Comparison of ENCODE assay signal across 24 mouse cellular contexts in genomic region chr2:30448371-30448770, GRCm38 (mm10). TPM values are rescaled to one million over a fixed set of nuclear protein-coding genes. Genes with fewer than 3 reads are reported as not detected.
A peak's percentile ranks its signal among the peaks of the same experiment; 100 is the strongest.
DNase-seq lines count a peak whose midpoint lies in the region; ATAC-seq and TF ChIP-seq lines count a peak whose summit lies in the region.
"Had no signal": no experiment of that assay in that cellular context is flagged by ENCODE, and none has a peak within 500 bp of the region (broad histone marks: within the 10 kb centered on the region; RNA-seq: fewer than 3 reads in every experiment).

No protein-coding gene starts in this region.

- peak overlapping the region; percentile 97 for H3K27ac ChIP-seq in heart, adult 2 months
- H3K27ac ChIP-seq in hindbrain, embryonic 10.5 days: peak overlapping the region; percentile 98; the same call in 1 of the 2 replicates
- H3K27ac ChIP-seq in hindbrain, embryonic 11.5 days (ENCODE audit: low read depth, low read length): no peak overlapping the region
- H3K27ac ChIP-seq in limb, embryonic 12.5 days: 0 out of 2 replicates have a peak overlapping the region, but pooled peaks have one; percentile 4
- no peak overlapping the region for H3K27ac ChIP-seq in limb, embryonic 10.5 days
- H3K27ac ChIP-seq in embryonic facial prominence, embryonic 10.5 days (replicated peaks): peak overlapping the region; percentile 98
- H3K27ac ChIP-seq: hindbrain, embryonic 15.5 days; limb, embryonic 13.5 days; liver, embryonic 13.5 days; midbrain, embryonic 12.5 days had no signal

- intact Hi-C loops in heart, adult 2 months (cut with DNase I): no loop called here

- peaks cover 15% of the 10 kb centered on the region for H3K36me3 ChIP-seq in heart, adult 2 months (ENCODE audit: control insufficient read depth, insufficient read depth, low read length)
- peaks cover 82% of the 10 kb centered on the region for H3K36me3 ChIP-seq in hindbrain, embryonic 10.5 days
- H3K36me3 ChIP-seq in hindbrain, embryonic 11.5 days (ENCODE audit: control insufficient read depth, insufficient read depth, low read length): peaks cover 4% of the 10 kb centered on the region; the same call in 1 of the 2 replicates
- peaks cover 84% of the 10 kb centered on the region for H3K36me3 ChIP-seq in limb, embryonic 12.5 days
- H3K36me3 ChIP-seq in limb, embryonic 10.5 days: peaks cover 80% of the 10 kb centered on the region
- H3K36me3 ChIP-seq in embryonic facial prominence, embryonic 10.5 days (replicated peaks): peaks cover 76% of the 10 kb centered on the region

- H3K79me2 ChIP-seq in heart, adult 2 months (replicated peaks; ENCODE audit: control insufficient read depth, insufficient read depth, low read length): no peaks in the 10 kb centered on the region

- peaks cover 43% of the 10 kb centered on the region for H3K4me1 ChIP-seq in heart, adult 2 months (ENCODE audit: control insufficient read depth, insufficient read depth, low read length)
- peaks cover 60% of the 10 kb centered on the region for H3K4me1 ChIP-seq in hindbrain, embryonic 10.5 days (replicated peaks)
- peaks cover 12% of the 10 kb centered on the region for H3K4me1 ChIP-seq in hindbrain, embryonic 11.5 days (replicated peaks; ENCODE audit: control insufficient read depth, insufficient read depth, low read length)
- H3K4me1 ChIP-seq in limb, embryonic 12.5 days (replicated peaks): peaks cover 37% of the 10 kb centered on the region
- peaks cover 48% of the 10 kb centered on the region for H3K4me1 ChIP-seq in limb, embryonic 10.5 days
- H3K4me1 ChIP-seq in embryonic facial prominence, embryonic 10.5 days: peaks cover 61% of the 10 kb centered on the region

- H3K4me2 ChIP-seq in hindbrain, embryonic 11.5 days (replicated peaks; ENCODE audit: low read depth, low read length): no peak overlapping the region
- H3K4me2 ChIP-seq in limb, embryonic 12.5 days: no peak overlapping the region
- H3K4me2 ChIP-seq: embryonic facial prominence, embryonic 12.5 days; hindbrain, embryonic 15.5 days; limb, embryonic 13.5 days; liver, embryonic 13.5 days; midbrain, embryonic 12.5 days had no signal

- peak; percentile 37; the same call in 1 of the 2 replicates for TF ChIP-seq POLR2A in heart, adult 2 months (IDR thresholded peaks at IDR 0.05; ENCODE audit: insufficient read depth, low read depth, low read length)

- 45% methylated on average over 7 of the region's 7 CpGs for WGBS in heart, adult 2 months
- 87% methylated on average over 7 of the region's 7 CpGs for WGBS in hindbrain, embryonic 10.5 days
- WGBS in hindbrain, embryonic 11.5 days: 90% methylated on average over 7 of the region's 7 CpGs
- WGBS in limb, embryonic 12.5 days: 86% methylated on average over 7 of the region's 7 CpGs
- WGBS in limb, embryonic 10.5 days: 86% methylated on average over 7 of the region's 7 CpGs
- WGBS in embryonic facial prominence, embryonic 10.5 days: 87% methylated on average over 7 of the region's 7 CpGs

- TF ChIP-seq EP300 in heart, adult 2 months (IDR thresholded peaks at IDR 0.05; ENCODE audit: insufficient read depth, low read depth, low read length): no peak

- ATAC-seq in hindbrain, embryonic 11.5 days (ENCODE audit: low FRiP score): no peak
- no peak for ATAC-seq in limb, embryonic 12.5 days (ENCODE audit: insufficient number of reproducible peaks, insufficient read depth, low FRiP score, low TSS enrichment, low read depth)
- ATAC-seq: forebrain, postnatal 0 days; Patski had no signal

- H3K4me3 ChIP-seq in heart, adult 2 months: no peak overlapping the region
- H3K4me3 ChIP-seq in hindbrain, embryonic 10.5 days: no peak overlapping the region
- no peak overlapping the region for H3K4me3 ChIP-seq in hindbrain, embryonic 11.5 days (ENCODE audit: low read depth, low read length)
- no peak overlapping the region for H3K4me3 ChIP-seq in limb, embryonic 12.5 days (replicated peaks)
- H3K4me3 ChIP-seq in limb, embryonic 10.5 days: no peak overlapping the region
- H3K4me3 ChIP-seq in embryonic facial prominence, embryonic 10.5 days: no peak overlapping the region
- H3K4me3 ChIP-seq: embryonic facial prominence, embryonic 12.5 days; hindbrain, embryonic 15.5 days; limb, embryonic 13.5 days; liver, embryonic 13.5 days; midbrain, embryonic 12.5 days had no signal

- peaks cover 12% of the 10 kb centered on the region for H3K9me3 ChIP-seq in hindbrain, embryonic 10.5 days
- H3K9me3 ChIP-seq in hindbrain, embryonic 11.5 days (ENCODE audit: control insufficient read depth, low read length): peaks cover 5% of the 10 kb centered on the region; the same call in 1 of the 2 replicates
- H3K9me3 ChIP-seq in limb, embryonic 12.5 days: peaks cover 8% of the 10 kb centered on the region
- H3K9me3 ChIP-seq in limb, embryonic 10.5 days (replicated peaks): peaks cover 8% of the 10 kb centered on the region
- H3K9me3 ChIP-seq in embryonic facial prominence, embryonic 10.5 days: peaks cover 14% of the 10 kb centered on the region; the same call in 1 of the 2 replicates
- H3K9me3 ChIP-seq: hindbrain, embryonic 15.5 days had no signal

- peak overlapping the region; percentile 20; the same call in 1 of the 2 replicates for H3K9ac ChIP-seq in heart, adult 2 months (ENCODE audit: low read depth, low read length)
- no peak overlapping the region for H3K9ac ChIP-seq in hindbrain, embryonic 11.5 days (ENCODE audit: low read depth, low read length)
- H3K9ac ChIP-seq in limb, embryonic 12.5 days (replicated peaks): no peak overlapping the region
- H3K9ac ChIP-seq: forebrain, postnatal 0 days; hindbrain, embryonic 15.5 days; limb, embryonic 13.5 days; liver, embryonic 13.5 days; midbrain, embryonic 12.5 days had no signal

- peak in 1 of 2 experiments; percentile 40 for DNase-seq in heart, adult 2 months
- no peak for DNase-seq in heart, adult 8-10 months (ENCODE audit: low spot score)
- no peak for DNase-seq in hindbrain, embryonic 10.5 days (ENCODE audit: low spot score)
- DNase-seq in hindbrain, embryonic 11.5 days (ENCODE audit: low spot score): no peak
- no peak for DNase-seq in limb, embryonic 10.5 days (ENCODE audit: low spot score)
- no peak for DNase-seq in embryonic facial prominence, embryonic 10.5 days (ENCODE audit: low spot score)
- no peak for DNase-seq in B cell, adult 2 months
- DNase-seq: adrenal gland, postnatal 36 days; cerebellum, adult 11 months; cerebellum, postnatal 14 days; forebrain, postnatal 0 days; gastrocnemius, postnatal 25 days; kidney, adult 9 months; liver, embryonic 13.5 days; lung, adult 2 months; right cerebral cortex, postnatal 14 days had no signal

- TF ChIP-seq CTCF in heart, adult 2 months (IDR thresholded peaks at IDR 0.05): no peak

- no peaks in the 10 kb centered on the region for H3K27me3 ChIP-seq in heart, adult 2 months (ENCODE audit: control insufficient read depth, insufficient read depth, low read length)
- H3K27me3 ChIP-seq in hindbrain, embryonic 10.5 days (ENCODE audit: insufficient read depth, poor library complexity, severe bottlenecking): no peaks in the 10 kb centered on the region
- no peaks in the 10 kb centered on the region for H3K27me3 ChIP-seq in hindbrain, embryonic 11.5 days (ENCODE audit: control insufficient read depth, insufficient read depth, low read length)
- H3K27me3 ChIP-seq in limb, embryonic 12.5 days: no peaks in the 10 kb centered on the region
- H3K27me3 ChIP-seq in limb, embryonic 10.5 days (ENCODE audit: low read depth, poor library complexity, severe bottlenecking): no peaks in the 10 kb centered on the region
- no peaks in the 10 kb centered on the region for H3K27me3 ChIP-seq in embryonic facial prominence, embryonic 10.5 days (replicated peaks; ENCODE audit: low read depth, poor library complexity, severe bottlenecking)
- H3K27me3 ChIP-seq: CH12.LX; embryonic facial prominence, embryonic 12.5 days; hindbrain, embryonic 15.5 days; limb, embryonic 13.5 days; liver, embryonic 13.5 days; midbrain, embryonic 12.5 days; Patski had no signal

RNA-seq across cellular contexts. Expression of gene Ier5l, which starts 25.6 kb away (rescaled TPM):
- total RNA-seq in heart, adult 2 months (2021): 1 to 10 TPM; 2.8 to 3.0 TPM
- 3.4 and 5.6 TPM in 2 replicates for polyA plus RNA-seq in heart, adult 2 months (2012; rRNA removed)
- 1 to 10 TPM; 2.4 to 5.0 (median 4.3) TPM for total RNA-seq in heart, adult 8-10 months (2022)
- 3.1 and 3.3 TPM in 2 replicates for polyA plus RNA-seq in hindbrain, embryonic 10.5 days (2016; fragmentation: Nextera tagmentation; extraction: Ambion mirVana)
- polyA plus RNA-seq in hindbrain, embryonic 11.5 days (2014; fragmentation: Nextera tagmentation; extraction: Ambion mirVana): 6.3 and 6.8 TPM in 2 replicates
- 3.6 and 4.5 TPM in 2 replicates for polyA plus RNA-seq in limb, embryonic 12.5 days (2016; fragmentation: Nextera tagmentation; extraction: Ambion mirVana)
- 2.2 and 2.9 TPM in 2 replicates for polyA plus RNA-seq in limb, embryonic 10.5 days (2016; fragmentation: Nextera tagmentation; extraction: Ambion mirVana)
- polyA plus RNA-seq in embryonic facial prominence, embryonic 10.5 days (2016; fragmentation: Nextera tagmentation; extraction: Ambion mirVana): 2.8 and 3.4 TPM in 2 replicates
- total RNA-seq: G1E had no signal
- polyA plus RNA-seq: G1E had no signal

RNA-seq across cellular contexts. Expression of gene Ptpa, which starts 32.5 kb away (rescaled TPM):
- total RNA-seq in heart, adult 2 months (2021): 10 to 100 TPM; 82.7 to 91.2 TPM
- 88.7 and 107 TPM in 2 replicates for polyA plus RNA-seq in heart, adult 2 months (2012; rRNA removed)
- total RNA-seq in heart, adult 8-10 months (2022): 100 to 1,000 TPM in 1 of 4 experiments, 10 to 100 TPM in 3; 74.6 to 100 (median 83.0) TPM
- 149 and 151 TPM in 2 replicates for polyA plus RNA-seq in hindbrain, embryonic 10.5 days (2016; fragmentation: Nextera tagmentation; extraction: Ambion mirVana)
- polyA plus RNA-seq in hindbrain, embryonic 11.5 days (2014; fragmentation: Nextera tagmentation; extraction: Ambion mirVana): 55.4 and 62.8 TPM in 2 replicates
- 154 and 155 TPM in 2 replicates for polyA plus RNA-seq in limb, embryonic 12.5 days (2016; fragmentation: Nextera tagmentation; extraction: Ambion mirVana)
- 172 and 177 TPM in 2 replicates for polyA plus RNA-seq in limb, embryonic 10.5 days (2016; fragmentation: Nextera tagmentation; extraction: Ambion mirVana)
- 161 and 162 TPM in 2 replicates for polyA plus RNA-seq in embryonic facial prominence, embryonic 10.5 days (2016; fragmentation: Nextera tagmentation; extraction: Ambion mirVana)

RNA-seq across cellular contexts. Expression of gene Crat, which starts 32.8 kb away (rescaled TPM):
- total RNA-seq in heart, adult 2 months (2021): 100 to 1,000 TPM; 452 to 542 TPM
- 695 and 713 TPM in 2 replicates for polyA plus RNA-seq in heart, adult 2 months (2012; rRNA removed)
- 100 to 1,000 TPM; 490 to 636 (median 559) TPM for total RNA-seq in heart, adult 8-10 months (2022)
- 22.4 and 26.7 TPM in 2 replicates for polyA plus RNA-seq in hindbrain, embryonic 10.5 days (2016; fragmentation: Nextera tagmentation; extraction: Ambion mirVana)
- 21.5 and 27.5 TPM in 2 replicates for polyA plus RNA-seq in hindbrain, embryonic 11.5 days (2014; fragmentation: Nextera tagmentation; extraction: Ambion mirVana)
- 24.4 and 27.5 TPM in 2 replicates for polyA plus RNA-seq in limb, embryonic 12.5 days (2016; fragmentation: Nextera tagmentation; extraction: Ambion mirVana)
- polyA plus RNA-seq in limb, embryonic 10.5 days (2016; fragmentation: Nextera tagmentation; extraction: Ambion mirVana): 21.9 and 22.9 TPM in 2 replicates
- polyA plus RNA-seq in embryonic facial prominence, embryonic 10.5 days (2016; fragmentation: Nextera tagmentation; extraction: Ambion mirVana): 19.9 and 20.3 TPM in 2 replicates

RNA-seq across cellular contexts. Expression of gene Dolpp1, which starts 56.3 kb away (rescaled TPM):
- 1 to 10 TPM; 5.9 to 9.0 TPM for total RNA-seq in heart, adult 2 months (2021)
- 23.5 and 25.1 TPM in 2 replicates for polyA plus RNA-seq in heart, adult 2 months (2012; rRNA removed)
- total RNA-seq in heart, adult 8-10 months (2022): 1 to 10 TPM; 5.7 to 9.8 (median 7.9) TPM
- polyA plus RNA-seq in hindbrain, embryonic 10.5 days (2016; fragmentation: Nextera tagmentation; extraction: Ambion mirVana): 52.9 and 55.6 TPM in 2 replicates
- 41.9 and 44.5 TPM in 2 replicates for polyA plus RNA-seq in hindbrain, embryonic 11.5 days (2014; fragmentation: Nextera tagmentation; extraction: Ambion mirVana)
- 33.2 and 39.1 TPM in 2 replicates for polyA plus RNA-seq in limb, embryonic 12.5 days (2016; fragmentation: Nextera tagmentation; extraction: Ambion mirVana)
- 37.6 and 45.4 TPM in 2 replicates for polyA plus RNA-seq in limb, embryonic 10.5 days (2016; fragmentation: Nextera tagmentation; extraction: Ambion mirVana)
- 46.2 and 47.9 TPM in 2 replicates for polyA plus RNA-seq in embryonic facial prominence, embryonic 10.5 days (2016; fragmentation: Nextera tagmentation; extraction: Ambion mirVana)

Comparison
In these comparisons a context has a peak if more than half of its experiments do, and no peak if none do; other contexts are left out.
1. H3K27ac ChIP-seq: peak in heart, adult 2 months (single experiment), hindbrain, embryonic 10.5 days (single experiment), limb, embryonic 12.5 days (single experiment) and embryonic facial prominence, embryonic 10.5 days (single experiment); none in hindbrain, embryonic 11.5 days (single experiment) and limb, embryonic 10.5 days (single experiment).
2. RNA of gene Crat, which starts 32.8 kb away (polyA plus RNA-seq): 695 to 713 TPM in heart, adult 2 months; 22.4 to 26.7 TPM in hindbrain, embryonic 10.5 days, 24.4 to 27.5 TPM in limb, embryonic 12.5 days, 21.9 to 22.9 TPM in limb, embryonic 10.5 days, 21.5 to 27.5 TPM in hindbrain, embryonic 11.5 days and 19.9 to 20.3 TPM in embryonic facial prominence, embryonic 10.5 days; every median in the first group is over 10 times any median in the second.